Mouse (Mus musculus) cortical plate, adult 2 months (tissue): ENCODE measurements at regions not wholly inside any gene's neighbourhood (a gene's known extent, or its start where the extent isn't known, plus 50 kb on each side); places are given as distances from the start of the nearest gene placed in this dataset.

Source experiments
- H3K27ac ChIP-seq: fragments of 200-500 bp; 2 replicates; pipeline ENCODE4 v1.5.1; 2012; ENCODE audit warnings: low read length, control low read depth, inconsistent platforms; ENCODE audit not compliant: insufficient read depth
- H3K4me1 ChIP-seq: fragments of 200-500 bp; 2 replicates; pipeline ENCODE4 v1.6.1; 2011; ENCODE audit warnings: low read length; ENCODE audit not compliant: control insufficient read depth, insufficient read depth
- H3K4me3 ChIP-seq: fragments of 200-500 bp; 2 replicates; pipeline ENCODE4 v1.5.1; 2011; ENCODE audit warnings: mild to moderate bottlenecking, low read length, control low read depth; ENCODE audit not compliant: insufficient read depth
- CTCF ChIP-seq: fragments of 200-500 bp; IDR thresholded peaks from 2 replicates; pipeline ENCODE4 v1.5.1; 2011; ENCODE audit warnings: mild to moderate bottlenecking, control low read depth, low read length; ENCODE audit not compliant: insufficient read depth; ENCODE audit errors: extremely low read depth
- POLR2A ChIP-seq: fragments of 200-500 bp; IDR thresholded peaks from 2 replicates; pipeline ENCODE4 v1.6.1; 2011; ENCODE audit warnings: mild to moderate bottlenecking, low read length, control low read depth; ENCODE audit not compliant: insufficient read depth; ENCODE audit errors: extremely low read depth

- no peaks in the 10 kb centered on the region for H3K4me1 ChIP-seq
- H3K27ac ChIP-seq, result no peak overlapping the region
- H3K4me3 ChIP-seq, result no peak overlapping the region
- TF ChIP-seq POLR2A, result no peak
These were observed 257.3 kb upstream of the Arglu1 start for GRCm38 (mm10) chr8:8947516-8948161.

GRCm38 (mm10) chr8:8942991-8943390, 252.7 kb upstream of the Arglu1 start:
- Histone ChIP-seq H3K27ac (no peak overlapping the region), H3K4me1 (no peaks in the 10 kb centered on the region; the same call in 1 of the 2 replicates), H3K4me3 (no peak overlapping the region)
- TF ChIP-seq POLR2A (no peak), CTCF (no peak)

GRCm38 (mm10) chr8:8940899-8941298, 250.6 kb upstream of the Arglu1 start:
- H3K4me3 ChIP-seq, result no peak overlapping the region
- H3K4me1 ChIP-seq, result no peaks in the 10 kb centered on the region; the same call in 1 of the 2 replicates
- no peak overlapping the region for H3K27ac ChIP-seq
- TF ChIP-seq CTCF, result no peak
- TF ChIP-seq POLR2A, result no peak

- no peak overlapping the region for H3K4me3 ChIP-seq
- H3K27ac ChIP-seq, result no peak overlapping the region
- TF ChIP-seq CTCF, result no peak
- TF ChIP-seq POLR2A, result no peak
- H3K4me1 ChIP-seq, result no peaks in the 10 kb centered on the region; the same call in 1 of the 2 replicates
These were observed 248.2 kb upstream of the Arglu1 start for GRCm38 (mm10) chr8:8938536-8938935.

GRCm38 (mm10) chr8:8932466-8932865, 242.1 kb upstream of the Arglu1 start:
- Histone ChIP-seq H3K4me3 (no peak overlapping the region), H3K27ac (no peak overlapping the region), H3K4me1 (no peaks in the 10 kb centered on the region)
- TF ChIP-seq POLR2A, result no peak
- TF ChIP-seq CTCF, result no peak

- H3K27ac ChIP-seq, result no peak overlapping the region
- no peak overlapping the region for H3K4me3 ChIP-seq
- no peaks in the 10 kb centered on the region for H3K4me1 ChIP-seq
- TF ChIP-seq CTCF, result no peak
- no peak for TF ChIP-seq POLR2A
These were observed 241.4 kb upstream of the Arglu1 start for GRCm38 (mm10) chr8:8931746-8932145.

- no peak for TF ChIP-seq CTCF
- no peak for TF ChIP-seq POLR2A
- H3K4me1 ChIP-seq, result no peaks in the 10 kb centered on the region
- H3K27ac ChIP-seq, result no peak overlapping the region
- H3K4me3 ChIP-seq, result no peak overlapping the region
These were observed 237.9 kb upstream of the Arglu1 start for GRCm38 (mm10) chr8:8928074-8928862.

- TF ChIP-seq POLR2A (no peak), CTCF (no peak)
- H3K4me1 ChIP-seq, result no peaks in the 10 kb centered on the region
These were observed 231.1 kb upstream of the Arglu1 start for GRCm38 (mm10) chr8:8921446-8921845.

GRCm38 (mm10) chr8:8919582-8920503, 229.5 kb upstream of the Arglu1 start:
- Histone ChIP-seq H3K4me3 (no peak overlapping the region), H3K4me1 (no peaks in the 10 kb centered on the region), H3K27ac (no peak overlapping the region)
- TF ChIP-seq POLR2A (no peak), CTCF (no peak)

More at GRCm38 (mm10) chr8:8921446-8921845, 231.1 kb upstream of the Arglu1 start:
- no peak overlapping the region for H3K27ac ChIP-seq
- H3K4me3 ChIP-seq, result no peak overlapping the region
